Mouse (Mus musculus): ENCODE data around the gene Phf20.

The Phf20 gene

GRCm38 (mm10) chr2:156313153-156313552 is 116.9 kb downstream of the Phf20 start:
- DNase-seq (ENCODE audit: low spot score), result no peak

DNA sequence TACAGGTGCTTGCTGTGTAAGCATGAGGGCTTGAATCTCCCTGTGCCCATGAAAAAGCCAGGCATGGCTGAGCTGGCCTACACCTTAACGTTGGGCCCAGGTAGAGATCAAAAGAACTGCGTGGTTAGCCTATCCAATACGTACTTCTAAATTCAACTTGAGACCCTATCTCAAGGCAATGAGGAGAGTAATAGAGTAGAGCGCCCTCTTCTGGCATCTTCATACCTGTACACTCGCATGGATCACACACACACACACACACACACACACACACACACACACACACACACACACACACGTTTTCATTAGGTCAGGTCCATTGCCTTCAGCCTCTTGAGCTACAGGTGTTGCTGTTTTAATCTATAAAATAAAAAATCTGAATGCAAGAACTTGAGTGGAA is 118.5 kb downstream of the Phf20 start:
- no peak for DNase-seq (ENCODE audit: low spot score)

DNA sequence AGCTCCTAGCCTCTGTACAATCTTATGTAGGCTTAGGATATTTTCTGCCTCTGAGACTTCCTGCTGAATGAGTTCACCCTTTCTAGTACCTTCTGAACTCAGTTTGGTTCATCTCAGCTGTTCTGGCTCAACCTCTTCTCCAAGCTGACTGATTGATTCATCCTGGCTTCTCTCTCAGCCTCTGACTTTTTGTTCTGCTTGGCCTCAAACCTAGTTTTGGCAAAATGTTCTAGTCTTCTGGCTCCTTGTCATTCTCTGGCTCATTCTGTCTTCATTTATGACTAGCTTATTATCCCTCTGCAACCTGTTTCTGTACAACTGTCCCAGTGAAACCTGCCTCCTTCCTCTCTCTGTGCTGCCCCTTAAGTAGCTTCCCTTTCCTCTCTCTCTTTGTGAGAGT is 122.2 kb downstream of the Phf20 start:
- DNase-seq (ENCODE audit: low spot score), result no peak

- no peak for DNase-seq (ENCODE audit: low spot score)
Observed at GRCm38 (mm10) chr2:156321538-156321937, 125.3 kb downstream of the Phf20 start.

GRCm38 (mm10) chr2:156324116-156324588 is 127.9 kb downstream of the Phf20 start:
- DNase-seq (ENCODE audit: low spot score), result peak; percentile 80

GRCm38 (mm10) chr2:156324681-156325080 is 128.4 kb downstream of the Phf20 start:
- peak; percentile 86 for DNase-seq (ENCODE audit: low spot score)

- no peak for DNase-seq (ENCODE audit: low spot score)
Observed at GRCm38 (mm10) chr2:156330681-156331080, 134.4 kb downstream of the Phf20 start.

- no peak for DNase-seq (ENCODE audit: low spot score)
Observed at GRCm38 (mm10) chr2:156331446-156331965, 135.2 kb downstream of the Phf20 start.

GRCm38 (mm10) chr2:156340078-156340477 is 143.8 kb downstream of the Phf20 start:
- no peak for DNase-seq (ENCODE audit: low spot score)

DNA sequence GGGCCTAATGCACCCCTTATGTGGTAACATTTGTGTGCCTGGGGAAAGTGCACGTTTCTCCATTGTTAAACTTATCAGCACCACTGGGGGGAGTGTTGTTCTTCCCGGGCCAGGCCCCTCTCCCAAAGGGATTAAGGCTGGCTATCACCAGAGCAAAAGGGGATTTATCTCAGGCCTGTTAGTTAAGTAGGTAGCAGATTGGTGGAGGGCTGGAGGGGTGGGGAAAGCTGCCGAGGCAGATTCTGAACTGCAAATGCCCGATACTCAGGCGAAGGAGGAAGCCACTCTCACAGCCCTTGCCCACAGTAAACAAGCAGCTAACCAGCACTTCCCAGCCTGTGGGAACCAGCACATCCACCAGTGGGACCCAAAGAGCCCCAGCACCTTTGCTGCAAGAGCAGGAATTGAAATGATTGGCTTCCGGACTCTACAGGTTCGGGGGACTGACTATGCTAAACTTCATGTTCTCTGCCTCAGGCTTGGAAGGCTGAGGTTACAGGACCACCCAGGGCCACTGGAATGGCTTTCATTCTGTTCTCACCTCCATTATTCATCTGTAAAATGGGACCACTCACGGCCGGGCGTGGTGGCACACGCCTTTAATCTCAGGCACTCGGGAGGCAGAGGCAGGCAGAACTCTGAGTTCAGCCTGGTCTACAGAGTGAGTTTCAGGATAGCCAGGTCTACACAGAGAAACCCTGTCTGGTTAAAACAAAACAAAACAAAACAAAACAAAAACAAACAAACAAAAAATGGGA is 148.7 kb downstream of the Phf20 start:
- peak; percentile 11 for DNase-seq (ENCODE audit: low spot score)

- no peak for DNase-seq (ENCODE audit: low spot score)
Observed at GRCm38 (mm10) chr2:156348812-156349211, 152.5 kb downstream of the Phf20 start.

GRCm38 (mm10) chr2:156349286-156349848 is 153.1 kb downstream of the Phf20 start:
- DNase-seq (ENCODE audit: low spot score), result no peak

- no peak for DNase-seq (ENCODE audit: low spot score)
Observed at GRCm38 (mm10) chr2:156351243-156351642, 155.0 kb downstream of the Phf20 start.

DNA sequence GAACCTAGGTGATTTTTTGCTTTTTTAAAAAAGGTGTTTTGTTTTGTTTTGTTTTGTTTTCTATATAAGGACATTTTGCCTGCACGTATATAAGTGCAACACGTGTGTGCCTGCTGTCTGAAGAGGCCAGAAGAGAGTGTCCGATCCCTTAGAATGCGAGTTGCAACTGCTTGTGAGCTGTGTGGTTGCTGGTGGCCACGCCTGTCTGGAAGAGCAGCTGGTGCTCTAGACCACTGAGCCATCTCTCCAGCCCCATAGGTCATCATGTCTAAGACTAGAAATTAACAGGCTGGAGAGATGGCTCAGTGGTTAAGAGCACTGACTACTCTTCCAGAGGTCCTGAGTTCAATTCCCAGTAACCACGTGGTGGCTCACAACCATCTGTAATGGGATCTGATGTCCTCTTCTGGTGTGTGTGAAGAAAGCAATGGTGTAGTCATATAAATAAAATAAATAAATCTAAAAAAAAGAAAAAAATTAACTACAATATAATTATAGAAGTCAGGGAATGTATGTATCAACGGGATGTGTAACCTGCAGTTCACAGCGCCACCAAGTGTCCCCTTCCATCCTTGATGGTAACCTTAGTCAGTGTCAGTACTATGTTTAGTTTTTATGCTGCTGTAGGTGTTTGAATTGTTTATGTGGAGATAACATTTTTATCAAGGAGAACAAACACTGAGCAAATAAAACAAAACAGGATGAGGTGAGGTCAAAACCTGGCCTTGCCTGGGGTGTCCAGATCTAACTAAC is 156.3 kb downstream of the Phf20 start:
- no peak for DNase-seq (ENCODE audit: low spot score)

DNA sequence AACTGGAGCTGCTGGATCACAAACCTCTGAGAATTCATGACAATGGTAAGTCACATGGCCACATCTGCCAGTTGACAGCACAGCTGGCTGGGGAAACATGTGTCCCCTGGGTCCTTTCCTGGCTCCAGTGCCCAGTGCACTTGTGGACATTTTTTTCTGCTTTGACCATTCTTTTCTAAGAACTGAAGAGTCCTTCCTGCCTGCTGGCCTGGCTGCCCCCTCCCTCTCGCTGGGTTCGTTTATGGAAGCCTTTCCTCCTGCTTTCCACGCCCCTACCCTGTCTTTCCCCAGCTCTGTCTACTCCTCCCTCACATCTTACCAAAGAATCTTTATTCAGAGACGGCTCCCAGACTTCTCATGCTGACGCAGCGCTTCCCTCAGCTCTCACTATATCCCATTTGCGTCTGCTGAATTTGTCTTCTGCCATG is 157.0 kb downstream of the Phf20 start:
- DNase-seq (ENCODE audit: low spot score), result peak; percentile 15

DNA sequence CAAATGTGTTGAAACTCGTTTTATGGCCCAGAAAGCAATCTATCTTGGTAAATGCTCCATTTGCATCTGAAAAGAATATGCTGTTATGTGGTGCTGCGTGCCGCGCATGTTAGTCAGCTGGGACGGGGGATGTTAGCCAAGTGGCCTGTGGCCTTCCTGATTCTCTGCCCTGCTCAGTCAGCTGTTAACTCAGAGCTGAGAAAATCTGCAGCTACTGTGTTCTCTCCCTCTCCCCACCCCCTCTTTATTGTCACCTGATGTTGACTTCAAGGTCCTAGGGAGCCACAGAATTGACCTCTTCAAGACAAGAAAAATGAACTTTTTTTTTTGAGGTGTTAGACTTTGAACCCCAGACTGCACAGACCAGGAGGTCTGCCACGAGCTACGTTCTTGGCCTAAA is 159.8 kb downstream of the Phf20 start:
- peak; percentile 82 for DNase-seq (ENCODE audit: low spot score)
